18 mouse cellular contexts compared by ENCODE assay signal in the genomic region with DNA sequence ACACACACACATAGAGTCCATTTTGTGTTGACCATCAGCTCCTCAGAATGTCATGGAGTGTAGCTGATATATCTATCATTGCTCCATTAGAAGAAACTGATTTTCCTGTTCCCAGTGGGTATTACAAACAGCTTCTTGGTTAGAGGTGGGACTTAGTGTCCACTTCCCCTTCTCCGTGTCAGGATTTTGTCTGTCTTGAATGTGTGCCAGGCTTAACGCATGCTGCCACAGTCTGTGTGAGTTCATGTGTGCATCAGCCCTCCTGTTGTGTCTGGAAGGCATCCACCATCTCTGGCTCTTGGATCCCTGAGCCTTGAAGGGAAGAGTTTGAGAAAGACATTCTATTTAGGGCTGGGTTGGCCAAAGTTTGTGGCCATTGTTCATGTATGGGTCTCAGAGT. TPM values are rescaled to one million over a fixed set of nuclear protein-coding genes. Genes with fewer than 3 reads are reported as not detected.
DNase-seq lines count a peak whose midpoint lies in the region; ATAC-seq and TF ChIP-seq lines count a peak whose summit lies in the region.
"Had no signal": no experiment of that assay in that cellular context is flagged by ENCODE, and none has a peak within 500 bp of the region (broad histone marks: within the 10 kb centered on the region; RNA-seq: fewer than 3 reads in every experiment).

No protein-coding gene starts in this region.

- DNase-seq in forebrain, embryonic 14.5 days (ENCODE audit: low spot score) = peak; percentile 32
- DNase-seq in lung, embryonic 14.5 days = peak; percentile 10
- DNase-seq in lung, postnatal 10 days = no peak
- DNase-seq in adipocyte (ENCODE audit: low spot score) = peak; percentile 10
- DNase-seq in c-Kit-positive CD71-negative TER-119-negative erythroid progenitor cells, embryonic 14.5 days (ENCODE audit: low read depth) = peak; percentile 4
- DNase-seq in kidney, postnatal 25 days = no peak
- DNase-seq in kidney, adult 8-10 months = no peak
- DNase-seq: adrenal gland, adult 2 months; B cell, adult 2 months; gastrocnemius, postnatal 10 days; heart, postnatal 14 days; layer of hippocampus, adult 9-11 months; right cerebral cortex, postnatal 4 days had no signal

- no peak overlapping the region for H3K27ac ChIP-seq in forebrain, embryonic 14.5 days (ENCODE audit: low read depth, low read length)
- no peak overlapping the region for H3K27ac ChIP-seq in forebrain, embryonic 13.5 days
- no peak overlapping the region for H3K27ac ChIP-seq in lung, embryonic 14.5 days (ENCODE audit: low read depth)
- H3K27ac ChIP-seq: intestine, embryonic 15.5 days; liver, embryonic 14.5 days; midbrain, embryonic 15.5 days had no signal

- H3K9me3 ChIP-seq in forebrain, embryonic 14.5 days (replicated peaks; ENCODE audit: control insufficient read depth, low read length) = no peaks in the 10 kb centered on the region
- no peaks in the 10 kb centered on the region for H3K9me3 ChIP-seq in forebrain, embryonic 13.5 days (replicated peaks)
- H3K9me3 ChIP-seq in lung, embryonic 14.5 days (ENCODE audit: low read depth, low read length) = no peaks in the 10 kb centered on the region
- H3K9me3 ChIP-seq: intestine, embryonic 15.5 days; midbrain, embryonic 15.5 days had no signal

- H3K4me2 ChIP-seq in forebrain, embryonic 14.5 days (ENCODE audit: low read length) = no peak overlapping the region
- H3K4me2 ChIP-seq in forebrain, embryonic 13.5 days = no peak overlapping the region
- H3K4me2 ChIP-seq in lung, embryonic 14.5 days = no peak overlapping the region
- H3K4me2 ChIP-seq: intestine, embryonic 15.5 days; midbrain, embryonic 15.5 days had no signal

- 49% methylated on average over 2 of the region's 2 CpGs for WGBS in forebrain, embryonic 14.5 days
- 53% methylated on average over 2 of the region's 2 CpGs for WGBS in forebrain, embryonic 13.5 days
- 57% methylated on average over 2 of the region's 2 CpGs for WGBS in lung, embryonic 14.5 days

- H3K9ac ChIP-seq in forebrain, embryonic 14.5 days (ENCODE audit: low read length) = no peak overlapping the region
- H3K9ac ChIP-seq in forebrain, embryonic 13.5 days = no peak overlapping the region
- no peak overlapping the region for H3K9ac ChIP-seq in lung, embryonic 14.5 days
- H3K9ac ChIP-seq: intestine, embryonic 15.5 days; liver, embryonic 14.5 days; midbrain, embryonic 15.5 days had no signal

- TF ChIP-seq CTCF in lung, embryonic 14.5 days (IDR thresholded peaks at IDR 0.05; ENCODE audit: low read depth) = no peak

- no peak for ATAC-seq in forebrain, embryonic 14.5 days
- ATAC-seq in forebrain, embryonic 13.5 days = no peak
- no peak for ATAC-seq in lung, embryonic 14.5 days (ENCODE audit: insufficient read depth)
- ATAC-seq: intestine, embryonic 15.5 days had no signal

- H3K27me3 ChIP-seq in forebrain, embryonic 14.5 days (replicated peaks; ENCODE audit: control insufficient read depth, insufficient read depth, low read length) = no peaks in the 10 kb centered on the region
- H3K27me3 ChIP-seq in forebrain, embryonic 13.5 days = no peaks in the 10 kb centered on the region
- no peaks in the 10 kb centered on the region for H3K27me3 ChIP-seq in lung, embryonic 14.5 days (ENCODE audit: insufficient read depth, low read length)
- H3K27me3 ChIP-seq: intestine, embryonic 15.5 days; midbrain, embryonic 15.5 days had no signal

- no peaks in the 10 kb centered on the region for H3K4me1 ChIP-seq in forebrain, embryonic 14.5 days (ENCODE audit: control insufficient read depth, insufficient read depth, low read length)
- H3K4me1 ChIP-seq in forebrain, embryonic 13.5 days = 0 out of 2 replicates have a peak, but pooled peaks cover 4% of the 10 kb centered on the region
- no peaks in the 10 kb centered on the region; the same call in 1 of the 2 replicates for H3K4me1 ChIP-seq in lung, embryonic 14.5 days (ENCODE audit: insufficient read depth)
- H3K4me1 ChIP-seq: intestine, embryonic 15.5 days; midbrain, embryonic 15.5 days had no signal

- H3K36me3 ChIP-seq in forebrain, embryonic 14.5 days (ENCODE audit: control insufficient read depth, insufficient read depth, low read length) = no peaks in the 10 kb centered on the region
- H3K36me3 ChIP-seq in forebrain, embryonic 13.5 days (ENCODE audit: poor library complexity, severe bottlenecking) = no peaks in the 10 kb centered on the region
- no peaks in the 10 kb centered on the region for H3K36me3 ChIP-seq in lung, embryonic 14.5 days (ENCODE audit: insufficient read depth)
- H3K36me3 ChIP-seq: intestine, embryonic 15.5 days; midbrain, embryonic 15.5 days had no signal

- no peak overlapping the region for H3K4me3 ChIP-seq in forebrain, embryonic 14.5 days (ENCODE audit: low read depth, low read length)
- no peak overlapping the region for H3K4me3 ChIP-seq in forebrain, embryonic 13.5 days
- no peak overlapping the region for H3K4me3 ChIP-seq in lung, embryonic 14.5 days (ENCODE audit: low read depth, low read length)
- H3K4me3 ChIP-seq: erythroblast, embryonic 14.5 days; intestine, embryonic 15.5 days; midbrain, embryonic 15.5 days had no signal

RNA-seq across cellular contexts. Expression of gene Slc1a1, which starts 57.2 kb away (rescaled TPM):
- polyA plus RNA-seq in forebrain, embryonic 14.5 days (2014; fragmentation: Nextera tagmentation; extraction: Ambion mirVana) = 9.3 and 13.6 TPM in 2 replicates
- polyA plus RNA-seq in forebrain, embryonic 13.5 days (2015; fragmentation: Nextera tagmentation; extraction: Ambion mirVana) = 10.1 and 10.7 TPM in 2 replicates
- polyA plus RNA-seq in lung, embryonic 14.5 days (2014; fragmentation: Nextera tagmentation; extraction: Ambion mirVana) = 3.5 and 3.8 TPM in 2 replicates
- polyA plus RNA-seq: erythroblast, embryonic 14.5 days; liver, embryonic 14.5 days had no signal

Comparison
In these comparisons a context has a peak if more than half of its experiments do, and no peak if none do; other contexts are left out.
1. DNase-seq: peak in forebrain, embryonic 14.5 days (single experiment), lung, embryonic 14.5 days (single experiment), adipocyte (single experiment) and c-Kit-positive CD71-negative TER-119-negative erythroid progenitor cells, embryonic 14.5 days (single experiment); none in lung, postnatal 10 days (single experiment), kidney, postnatal 25 days (0 of 2) and kidney, adult 8-10 months (0 of 2).